Mouse (Mus musculus): Measurements from ENCODE around the gene Cbln3.

Gene Cbln3

GRCm38 (mm10) chr14:55845506-55846294, 38.5 kb downstream of the Cbln3 start:
- DNase-seq, result no peak

GRCm38 (mm10) chr14:55842794-55843193, 41.4 kb downstream of the Cbln3 start:
- DNase-seq, result no peak

- DNase-seq, result no peak
Observed at GRCm38 (mm10) chr14:55840853-55841366, 43.3 kb downstream of the Cbln3 start.

- no peak for DNase-seq
Observed at GRCm38 (mm10) chr14:55838740-55839139, 45.5 kb downstream of the Cbln3 start.

- DNase-seq, result no peak
Observed at GRCm38 (mm10) chr14:55838312-55838711, 45.9 kb downstream of the Cbln3 start.

- DNase-seq, result no peak
Observed at GRCm38 (mm10) chr14:55834808-55835533, 49.2 kb downstream of the Cbln3 start.

GRCm38 (mm10) chr14:55833126-55833525, 51.1 kb downstream of the Cbln3 start:
- no peak for DNase-seq

- DNase-seq, result no peak
Observed at GRCm38 (mm10) chr14:55830331-55830730, 53.9 kb downstream of the Cbln3 start.

GRCm38 (mm10) chr14:55829854-55830253, 54.3 kb downstream of the Cbln3 start:
- DNase-seq, result no peak

Data from cerebellum, postnatal 25 days (tissue).